Mouse (Mus musculus) heart, postnatal 0 days (tissue): ENCODE data around the gene Cbln1.

Experiments
- CTCF ChIP-seq: IDR thresholded peaks from 2 replicates; pipeline ENCODE4 v1.5.1; 2016; ENCODE audit warnings: antibody characterized with exemption, control low read depth, low read depth
- EP300 ChIP-seq: IDR thresholded peaks from 2 replicates; pipeline ENCODE4 v1.6.1; 2016; ENCODE audit warnings: antibody characterized with exemption, low read depth

- no peak for TF ChIP-seq EP300
- TF ChIP-seq CTCF: no peak
Observed at GRCm38 (mm10) chr8:87512636-87513035, 40.2 kb upstream of the Cbln1 start.
